Mouse (Mus musculus): ENCODE data around the gene Src.

The Src gene

GRCm38 (mm10) chr2:157412497-157412896, 5.7 kb upstream of the Src start:
- DNase-seq (ENCODE audit: low read depth, low spot score) = no peak

GRCm38 (mm10) chr2:157417229-157417628, 1.0 kb upstream of the Src start:
- no peak for DNase-seq (ENCODE audit: low read depth, low spot score)

GRCm38 (mm10) chr2:157418609-157419071, 396 bp downstream of the Src start:
- DNase-seq (ENCODE audit: low read depth, low spot score) = no peak

- no peak for DNase-seq (ENCODE audit: low read depth, low spot score)
Observed at GRCm38 (mm10) chr2:157419506-157419905, 1.3 kb downstream of the Src start.

GRCm38 (mm10) chr2:157420404-157420803, 2.2 kb downstream of the Src start:
- no peak for DNase-seq (ENCODE audit: low read depth, low spot score)

GRCm38 (mm10) chr2:157422062-157422655, 3.9 kb downstream of the Src start:
- DNase-seq (ENCODE audit: low read depth, low spot score) = no peak

- DNase-seq (ENCODE audit: low read depth, low spot score) = no peak
Observed at GRCm38 (mm10) chr2:157422854-157423705, 4.8 kb downstream of the Src start.

GRCm38 (mm10) chr2:157423706-157424125, 5.5 kb downstream of the Src start:
- no peak for DNase-seq (ENCODE audit: low read depth, low spot score)

GRCm38 (mm10) chr2:157424126-157424903, 6.1 kb downstream of the Src start:
- DNase-seq (ENCODE audit: low read depth, low spot score) = no peak

- DNase-seq (ENCODE audit: low read depth, low spot score) = no peak
Observed at GRCm38 (mm10) chr2:157424904-157425642, 6.8 kb downstream of the Src start.

GRCm38 (mm10) chr2:157425643-157425988, 7.4 kb downstream of the Src start:
- no peak for DNase-seq (ENCODE audit: low read depth, low spot score)

- no peak for DNase-seq (ENCODE audit: low read depth, low spot score)
Observed at GRCm38 (mm10) chr2:157426171-157426570, 7.9 kb downstream of the Src start.

GRCm38 (mm10) chr2:157427164-157427563, 8.9 kb downstream of the Src start:
- no peak for DNase-seq (ENCODE audit: low read depth, low spot score)

GRCm38 (mm10) chr2:157428351-157429139, 10.3 kb downstream of the Src start:
- DNase-seq (ENCODE audit: low read depth, low spot score) = no peak

GRCm38 (mm10) chr2:157429735-157430134, 11.5 kb downstream of the Src start:
- DNase-seq (ENCODE audit: low read depth, low spot score) = no peak

GRCm38 (mm10) chr2:157430667-157431429, 12.6 kb downstream of the Src start:
- DNase-seq (ENCODE audit: low read depth, low spot score) = no peak

- no peak for DNase-seq (ENCODE audit: low read depth, low spot score)
Observed at GRCm38 (mm10) chr2:157431912-157432311, 13.7 kb downstream of the Src start.

GRCm38 (mm10) chr2:157432476-157432875, 14.2 kb downstream of the Src start:
- no peak for DNase-seq (ENCODE audit: low read depth, low spot score)

- DNase-seq (ENCODE audit: low read depth, low spot score) = no peak
Observed at GRCm38 (mm10) chr2:157434041-157434440, 15.8 kb downstream of the Src start.

- DNase-seq (ENCODE audit: low read depth, low spot score) = no peak
Observed at GRCm38 (mm10) chr2:157434497-157434896, 16.3 kb downstream of the Src start.

Data from c-Kit-negative CD71-positive TER-119-positive erythroid progenitor cells, embryonic 14.5 days (primary cell).